Mouse (Mus musculus) hematopoietic stem cell, adult 5-6 weeks (primary cell): Measurements from ENCODE around the gene Mrtfb. TPM values are rescaled to one million over a fixed set of nuclear protein-coding genes. Genes with fewer than 3 reads are reported as not detected.

ENCODE experiments used
- ATAC-seq, 2 experiments: fragments of 125-278 bp in 1 of 2; replicated peaks in 1 of 2; 2 replicates each; pipeline ENCODE4 v1.8.0; 2016 to 2017; ENCODE audit warnings: inconsistent platforms in 2 of 2, mild to moderate bottlenecking in 2 of 2, moderate number of reproducible peaks in 2 of 2, low read depth in 1 of 2, moderate TSS enrichment in 1 of 2; ENCODE audit not compliant: low FRiP score in 2 of 2, poor library complexity in 2 of 2, severe bottlenecking in 2 of 2, insufficient read depth in 1 of 2, low TSS enrichment in 1 of 2
- total RNA-seq: library from RNA; stranded (forward); fragments of 172-1452, 232-1000 nt; gene quantifications from 2 replicates; pipeline ENCODE4 v1.2.3, GENCODE M21; 2017

Mrtfb gene
- total RNA-seq, 1 experiment from 2014 or later = 9.1 TPM

DNA sequence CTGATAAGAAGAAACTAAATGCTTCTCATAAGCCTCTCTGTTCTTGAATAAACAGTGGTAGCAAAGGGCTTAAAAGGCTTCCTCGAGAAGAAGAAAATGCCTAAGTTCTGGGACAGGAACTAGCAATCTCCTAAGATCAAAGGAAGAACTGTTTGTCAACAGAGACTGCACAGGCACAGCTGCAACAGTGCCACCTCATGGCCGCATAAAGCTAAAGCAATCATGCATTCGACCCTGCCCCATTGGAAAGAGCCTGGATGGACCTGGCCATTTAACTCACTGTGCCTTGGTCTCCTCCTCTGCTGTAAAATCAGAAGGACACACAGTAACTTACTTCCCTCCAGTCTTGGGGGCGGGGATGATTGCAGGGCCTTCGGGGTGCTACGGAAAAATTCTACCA, 184.2 kb downstream of the Mrtfb start:
- no peak for ATAC-seq

DNA sequence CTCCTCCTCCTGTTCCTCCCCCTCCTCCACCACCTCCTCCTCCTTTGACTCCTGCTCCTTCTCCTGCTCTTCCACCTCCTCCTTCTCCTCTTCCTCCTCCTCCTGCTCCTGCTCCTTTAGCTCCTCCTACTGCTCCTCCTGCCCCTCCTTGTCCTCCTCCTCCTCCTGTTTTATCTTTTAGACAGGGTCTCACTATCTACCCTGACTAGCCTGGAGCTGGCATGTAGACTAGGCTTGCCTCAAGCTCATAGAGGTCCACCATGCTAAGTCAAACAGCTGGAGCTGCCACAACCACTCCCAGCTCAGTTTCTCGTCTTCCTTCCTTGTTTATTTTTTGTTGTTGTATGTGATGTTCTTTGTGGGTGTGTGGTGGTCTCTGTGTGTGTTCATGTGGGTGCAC, 187.5 kb downstream of the Mrtfb start:
- ATAC-seq = no peak

DNA sequence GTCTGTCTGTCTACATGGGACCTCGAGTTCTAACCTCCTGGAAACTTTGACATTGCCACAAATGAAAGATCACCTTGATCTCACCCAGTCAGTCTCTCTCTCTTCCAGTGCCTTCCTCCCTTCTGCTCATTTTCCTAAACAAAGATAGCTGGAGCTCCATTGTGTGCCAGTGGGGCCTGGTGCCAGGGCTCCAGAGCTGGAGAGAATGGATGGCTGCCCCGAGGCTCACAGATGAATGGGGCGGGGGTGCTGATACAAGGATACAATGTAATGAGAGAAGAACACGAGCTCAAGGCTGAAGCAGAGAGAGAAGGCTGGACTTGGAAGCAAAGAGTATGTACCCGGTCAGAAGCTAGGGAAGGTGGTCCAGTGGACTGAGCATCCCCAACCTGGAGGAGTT, 189.2 kb downstream of the Mrtfb start:
- ATAC-seq = no peak

DNA sequence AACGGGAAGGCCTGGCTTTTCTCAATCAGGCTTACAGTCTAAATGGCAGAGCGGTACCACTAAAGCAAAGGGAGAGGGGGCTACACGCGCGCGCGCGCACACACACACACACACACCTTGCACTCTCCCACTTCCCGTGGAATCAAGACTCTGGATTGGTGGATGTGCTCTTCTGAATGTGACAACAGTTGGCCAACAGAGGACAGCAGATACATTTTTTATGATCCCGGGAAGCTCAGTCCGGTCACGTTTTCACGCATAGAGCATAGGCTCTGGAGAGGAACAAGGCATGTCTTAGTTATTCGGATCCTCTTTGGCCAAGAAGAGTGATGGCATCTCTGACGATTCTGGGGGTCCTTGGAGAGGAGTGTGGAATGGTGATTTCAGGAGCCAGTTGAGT, 190.2 kb downstream of the Mrtfb start:
- no peak for ATAC-seq

DNA sequence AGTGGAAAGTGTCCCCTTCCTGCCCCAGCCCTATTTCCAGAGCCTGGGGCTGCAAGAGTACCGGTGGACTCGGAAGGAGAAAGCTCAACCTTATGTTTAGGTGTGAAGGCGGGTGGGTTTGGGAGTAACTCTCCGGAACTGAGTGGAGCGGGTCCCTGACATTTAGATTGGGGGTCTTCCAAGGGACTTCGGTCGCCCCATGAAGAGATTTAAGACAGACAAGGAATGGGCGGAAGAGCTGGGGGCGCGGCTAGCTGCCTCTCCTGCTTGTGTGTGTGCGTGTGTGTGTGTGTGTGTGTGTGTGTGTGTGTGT, 190.6 kb downstream of the Mrtfb start:
- ATAC-seq = no peak

DNA sequence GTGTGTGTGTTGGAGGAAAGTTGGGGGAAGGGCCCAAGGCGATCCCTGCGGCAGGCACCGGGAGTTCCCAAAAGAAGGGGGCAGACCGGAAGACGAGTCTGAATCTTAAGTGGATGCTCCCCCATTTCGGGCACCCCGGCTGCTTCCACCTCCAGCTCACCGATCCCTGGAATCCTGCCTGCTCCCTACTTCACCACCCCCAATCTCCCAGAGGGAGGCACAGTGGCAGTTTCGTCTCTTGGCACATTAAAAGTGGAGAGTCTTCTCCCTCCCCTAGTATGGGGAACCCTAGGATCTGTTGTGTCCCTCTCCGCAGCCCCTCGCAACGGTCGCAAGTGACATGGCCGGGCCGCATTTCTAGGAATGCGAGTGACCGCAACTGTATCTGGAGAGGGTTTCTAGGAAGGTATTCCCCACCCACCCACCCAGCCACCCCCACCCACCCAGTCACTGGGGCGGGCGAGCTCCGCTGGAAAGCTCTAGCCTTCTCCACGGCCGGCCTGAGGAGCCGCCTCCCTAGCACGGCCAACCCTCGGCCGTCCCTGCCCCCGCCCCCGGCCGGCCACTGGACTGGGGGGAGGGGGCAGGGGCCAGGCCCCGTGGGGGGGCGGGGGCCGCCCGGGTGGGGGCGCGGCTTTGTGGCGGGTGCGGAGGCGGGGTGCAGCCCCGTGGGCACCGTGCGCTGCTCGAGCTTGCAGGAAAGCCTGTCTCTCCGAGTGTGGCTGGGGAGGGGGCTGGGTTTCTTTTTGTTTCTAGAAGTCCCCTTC, 191.2 kb downstream of the Mrtfb start:
- ATAC-seq = 0 out of 4 replicates have a peak, but pooled peaks of 1 of the 2 experiments have one; percentile 16

DNA sequence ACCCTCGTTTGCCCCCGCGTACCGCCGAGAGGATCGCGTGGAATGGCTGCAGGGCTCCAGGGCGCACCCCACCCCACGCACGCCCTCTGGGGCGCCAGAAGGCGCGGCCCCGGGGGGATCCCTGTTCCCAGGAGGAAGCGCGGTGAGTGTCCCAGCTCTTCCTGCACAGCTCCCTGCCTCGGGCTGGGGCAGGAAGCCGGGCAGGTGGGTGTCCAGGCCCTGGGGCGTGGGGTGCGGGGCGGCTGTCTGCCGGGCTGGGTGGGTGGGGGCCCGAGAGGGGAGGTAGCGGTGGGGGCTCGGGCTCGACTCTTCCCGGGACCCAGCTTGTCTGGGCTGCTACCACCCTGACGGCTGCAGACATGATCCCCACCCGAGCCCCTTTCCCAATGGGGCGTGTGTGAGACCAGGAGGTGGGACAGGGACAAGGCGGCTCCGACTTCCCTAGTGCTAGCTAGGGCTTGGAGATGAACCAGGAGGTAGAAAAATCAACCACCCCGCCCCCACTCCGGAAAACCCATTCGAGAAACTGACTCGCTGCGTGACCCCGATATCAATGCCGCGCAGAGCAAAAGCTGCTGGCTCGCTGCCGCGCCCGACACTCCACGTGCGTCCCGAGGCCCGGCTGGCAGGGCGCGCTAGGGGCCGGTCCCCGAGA, 191.9 kb downstream of the Mrtfb start:
- ATAC-seq = peak; percentile 31 to 34; a peak in 1 of 4 replicates

DNA sequence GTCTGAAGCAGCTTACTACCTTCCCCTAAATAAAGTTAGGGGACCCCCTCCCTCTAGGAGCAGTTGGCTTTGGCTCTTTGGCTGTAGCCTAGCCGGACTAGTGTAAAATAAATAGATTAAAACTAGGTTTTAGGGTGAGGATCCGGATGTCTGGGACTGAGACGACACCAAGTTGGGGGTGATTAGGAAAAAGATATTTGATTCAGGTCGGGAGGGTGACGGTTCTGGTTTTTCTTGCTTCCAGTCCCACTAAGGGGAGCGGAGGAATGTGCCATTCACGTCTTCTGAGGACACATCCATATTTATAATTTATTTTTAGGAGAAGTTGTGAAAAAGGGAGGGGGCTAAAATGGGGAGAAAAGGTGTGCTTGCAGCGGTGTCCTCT, 192.4 kb downstream of the Mrtfb start:
- no peak for ATAC-seq

DNA sequence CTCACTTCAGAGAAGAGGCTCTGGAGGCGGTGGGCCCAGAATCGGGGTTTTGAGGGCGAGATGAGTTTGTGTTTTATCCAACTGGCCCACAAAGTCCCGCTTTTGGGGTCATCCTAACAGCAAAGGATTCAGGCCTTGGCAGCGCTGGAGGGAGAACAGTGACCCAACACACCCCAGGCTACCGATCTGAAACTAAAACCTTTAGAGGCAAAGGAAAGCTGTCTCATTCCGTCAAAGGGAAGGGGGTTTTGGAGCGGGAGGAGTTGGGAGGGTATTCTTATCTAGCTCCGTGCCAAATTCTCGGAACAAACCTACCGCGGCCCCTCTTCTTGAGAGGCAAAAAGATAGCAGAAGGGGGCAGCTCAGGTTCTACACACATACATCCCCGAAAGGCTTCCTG, 193.2 kb downstream of the Mrtfb start:
- ATAC-seq = no peak

DNA sequence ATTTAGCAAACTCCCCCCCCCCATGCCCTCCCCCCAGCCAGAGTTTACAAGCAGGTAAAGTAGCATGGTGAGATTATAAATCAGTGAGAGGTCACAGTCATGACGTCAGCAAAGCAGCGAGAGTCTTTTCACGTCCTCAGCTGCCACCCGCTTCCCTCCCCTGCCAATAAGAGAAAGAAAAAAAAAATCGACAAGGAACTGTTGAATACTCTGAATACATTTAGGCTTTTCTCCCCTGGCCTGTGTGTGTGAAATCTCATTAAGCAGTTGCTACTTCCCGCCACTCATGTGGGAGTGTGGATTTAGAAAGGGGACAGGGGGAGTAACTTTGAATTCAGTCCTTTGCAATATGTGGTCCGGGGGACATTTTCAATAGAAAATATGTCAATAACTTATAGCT, 194.6 kb downstream of the Mrtfb start:
- no peak for ATAC-seq

DNA sequence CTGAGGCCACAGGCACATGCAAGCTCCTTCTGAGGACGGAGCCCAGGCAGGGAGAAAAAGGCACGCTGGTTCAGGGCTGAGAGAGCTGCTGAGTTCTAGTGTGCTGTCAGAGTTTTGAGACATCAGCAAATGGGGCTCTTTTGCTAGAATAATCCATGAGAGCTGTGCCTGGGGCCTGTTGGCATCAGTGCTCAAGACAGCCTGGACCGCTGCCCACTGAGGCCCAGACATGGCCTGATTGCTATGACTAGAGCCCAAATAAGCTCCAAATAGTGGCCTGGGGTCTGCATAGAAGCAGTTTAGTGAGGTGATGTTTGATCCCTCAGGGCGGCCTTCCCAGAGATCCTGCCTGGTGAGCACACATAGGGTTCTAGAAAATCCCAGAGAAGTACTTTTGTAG, 195.7 kb downstream of the Mrtfb start:
- no peak for ATAC-seq

DNA sequence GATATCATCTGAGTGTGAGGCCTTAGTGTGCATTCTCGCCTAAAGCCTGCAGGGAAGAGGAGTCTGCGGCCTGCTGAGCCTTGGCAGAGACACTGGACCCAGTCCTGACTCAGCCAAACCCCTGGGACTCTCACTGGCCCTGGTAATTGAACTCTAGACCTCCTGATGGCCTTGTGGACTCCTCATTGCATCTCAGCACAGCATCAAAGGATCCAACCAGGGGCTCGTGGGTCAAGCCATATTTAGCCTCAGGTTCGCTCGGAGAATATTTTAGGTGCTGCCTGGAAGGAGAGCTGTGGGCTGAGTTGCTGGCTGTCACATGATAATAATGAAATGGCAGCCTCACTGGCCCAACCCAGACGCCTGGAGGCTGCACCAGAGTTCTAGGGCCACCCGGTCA, 196.4 kb downstream of the Mrtfb start:
- no peak for ATAC-seq

DNA sequence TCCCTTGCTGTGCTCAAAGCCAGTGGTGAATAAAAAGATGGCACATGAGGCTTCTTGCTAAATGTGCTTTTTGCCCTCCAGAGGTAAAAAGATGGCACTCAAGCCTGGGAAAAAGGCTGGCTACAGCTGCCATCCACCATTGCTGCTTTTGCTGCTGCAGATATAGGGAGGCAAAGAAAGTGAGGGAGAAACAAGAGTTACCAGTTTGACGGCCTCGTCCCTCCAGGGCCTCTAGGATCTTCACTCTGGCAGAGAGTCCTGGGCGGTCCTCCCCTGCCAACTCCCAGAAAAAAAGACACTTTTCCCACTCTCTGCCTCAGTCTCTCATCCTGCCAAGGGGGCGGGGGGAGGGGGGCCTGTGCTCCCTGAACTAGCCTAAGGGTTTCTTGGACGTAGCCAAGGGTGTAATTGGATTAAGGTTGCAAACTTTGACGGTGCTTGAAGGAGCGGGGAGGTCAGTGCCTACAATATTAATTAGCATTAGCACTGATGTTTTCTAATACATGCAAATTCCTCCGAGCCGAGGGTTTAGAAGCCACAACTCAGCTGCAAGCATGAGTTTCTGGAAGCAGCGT, 197.8 kb downstream of the Mrtfb start:
- ATAC-seq = no peak

DNA sequence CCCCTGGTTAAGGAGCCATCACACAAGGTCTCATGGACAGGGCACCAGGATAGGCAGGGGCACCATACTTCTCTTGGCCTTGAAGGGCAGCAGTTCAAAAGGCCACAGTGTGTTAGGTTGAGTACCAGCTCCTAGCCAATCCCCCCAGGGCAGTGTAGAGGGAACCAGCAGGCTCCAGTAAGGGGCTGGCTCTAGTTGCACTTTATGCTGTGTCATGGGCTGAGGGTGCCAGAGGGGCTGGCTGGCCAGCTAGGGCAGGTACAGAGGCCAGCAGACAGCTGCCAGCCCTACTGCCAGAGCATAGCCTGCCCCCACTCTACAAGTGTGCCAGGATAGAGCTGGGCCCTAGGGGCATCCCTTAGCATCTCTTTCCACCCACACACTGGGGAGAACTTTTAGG, 199.3 kb downstream of the Mrtfb start:
- 0 out of 4 replicates have a peak, but pooled peaks of 1 of the 2 experiments have one; percentile 12 for ATAC-seq

DNA sequence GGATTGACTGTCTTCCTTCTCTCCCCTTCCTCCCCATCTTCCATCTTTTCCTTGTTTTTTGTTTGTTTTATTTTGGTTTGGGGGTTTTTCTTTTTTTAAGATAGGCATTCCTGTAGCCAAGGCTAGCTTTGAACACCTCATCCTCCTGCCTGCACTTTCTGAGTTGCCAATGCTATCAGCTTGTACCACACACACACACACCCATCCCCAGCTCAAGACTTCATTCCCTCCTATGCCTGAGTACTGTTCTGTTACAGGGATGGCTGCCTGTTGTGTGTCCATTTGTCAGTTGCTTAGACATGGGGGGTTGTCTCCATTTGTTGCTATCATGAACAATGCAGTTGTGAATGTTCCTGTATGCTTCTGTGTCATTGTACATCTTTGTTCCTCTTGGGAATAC, 202.3 kb downstream of the Mrtfb start:
- no peak for ATAC-seq

DNA sequence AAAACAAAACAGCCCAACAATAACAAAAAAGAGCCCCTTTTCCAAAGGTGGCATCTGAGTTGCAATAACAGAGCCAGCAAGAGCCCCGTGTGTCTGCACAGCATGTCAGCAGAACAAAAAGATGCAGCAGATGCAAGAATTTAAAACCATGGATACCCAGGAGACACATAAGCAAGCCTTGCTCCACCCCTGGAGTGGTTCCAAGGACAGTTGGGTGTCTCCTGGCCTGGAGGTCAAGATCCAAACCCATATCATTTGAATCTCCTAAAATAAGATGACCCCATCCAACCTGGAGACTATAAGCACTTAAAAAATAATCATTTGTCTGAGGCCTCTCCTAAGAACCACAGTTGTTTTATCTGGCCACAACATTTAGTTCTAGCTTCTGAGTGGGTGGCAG, 203.8 kb downstream of the Mrtfb start:
- no peak for ATAC-seq

DNA sequence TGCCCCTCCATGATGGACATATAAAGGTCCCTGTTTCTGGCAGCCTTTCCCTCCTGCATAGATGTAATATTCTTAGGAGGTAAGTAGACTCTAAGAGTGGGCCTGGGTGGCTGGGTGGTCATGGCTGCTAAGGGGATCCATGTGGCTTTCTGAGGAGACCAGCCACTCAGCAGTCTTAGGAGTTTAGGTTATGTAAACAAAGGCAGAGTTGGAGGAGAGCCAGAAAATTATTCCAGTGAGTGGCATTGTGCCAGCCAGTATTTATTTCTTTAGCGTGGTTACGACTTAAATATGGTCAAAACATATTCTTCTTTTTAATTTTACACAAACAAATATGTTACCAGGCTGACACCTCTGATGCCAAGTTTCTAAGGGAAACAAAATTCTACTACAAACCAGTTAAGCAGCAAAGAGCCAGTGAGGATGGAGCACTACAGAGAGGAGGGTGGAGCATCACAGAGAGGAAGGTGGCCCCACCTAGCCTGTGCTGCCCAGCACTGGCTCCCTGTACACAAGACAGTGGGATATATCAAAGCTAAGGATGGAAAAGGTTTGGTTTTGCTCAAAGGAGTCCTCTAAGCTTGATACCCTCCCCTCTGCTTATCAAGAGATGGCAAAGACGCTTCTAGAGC, 204.6 kb downstream of the Mrtfb start:
- no peak for ATAC-seq

DNA sequence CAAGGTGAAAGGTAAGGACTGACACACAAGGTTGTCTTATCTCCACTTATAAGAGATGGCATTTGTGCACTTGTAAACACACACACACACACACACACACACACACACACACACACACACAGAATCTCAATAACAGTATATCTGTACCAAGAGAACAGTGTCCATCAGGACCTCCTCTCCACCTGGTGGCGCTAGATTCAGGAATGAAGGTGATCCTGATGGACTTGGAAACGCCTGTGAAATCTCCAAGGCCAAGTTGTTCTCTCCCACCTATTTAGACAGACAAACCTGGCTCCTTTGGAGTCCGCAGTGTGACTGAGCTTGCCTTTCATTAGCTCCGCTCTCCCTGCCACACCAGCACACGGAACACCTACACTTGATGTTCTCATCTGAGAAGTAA, 208.4 kb downstream of the Mrtfb start:
- ATAC-seq = no peak
